Mouse (Mus musculus) thymus, adult 2 months (tissue): ENCODE data around the gene Fgfr2.

Source experiments
- CTCF ChIP-seq: fragments of 200-500 bp; IDR thresholded peaks from 2 replicates; pipeline ENCODE4 v1.5.1; 2012; ENCODE audit warnings: mild to moderate bottlenecking, control low read depth, low read length, moderate library complexity, borderline replicate concordance; ENCODE audit not compliant: control insufficient read depth, poor library complexity, insufficient read depth; ENCODE audit errors: extremely low read depth
- POLR2A ChIP-seq: fragments of 200-500 bp; IDR thresholded peaks from 2 replicates; pipeline ENCODE4 v1.6.1; 2012; ENCODE audit warnings: mild to moderate bottlenecking, low read length, control low read depth, moderate library complexity; ENCODE audit not compliant: control insufficient read depth, poor library complexity, insufficient read depth; ENCODE audit errors: extremely low read depth

GRCm38 (mm10) chr7:132693561-132693960 is 429.6 kb downstream of the Fgfr2 start:
- no peak for TF ChIP-seq CTCF
- TF ChIP-seq POLR2A, result no peak
